Mouse (Mus musculus) layer of hippocampus, adult 8-10 months (tissue): ENCODE data around the gene Zfand3. TPM values are rescaled to one million over a fixed set of nuclear protein-coding genes. Genes with fewer than 3 reads are reported as not detected.

Experiments
- DNase-seq, 2 experiments: peaks; one replicate each; pipeline ENCODE4 v3.0.0; 2022; ENCODE audit warnings: low spot score in 2 of 2
- total RNA-seq, 4 experiments: library from RNA; stranded (reverse); gene quantifications; 2 replicates each; pipeline ENCODE4 v1.2.4; 2022

Zfand3 gene
- total RNA-seq = 100 to 1,000 TPM; 100 to 122 (median 109) TPM

DNA sequence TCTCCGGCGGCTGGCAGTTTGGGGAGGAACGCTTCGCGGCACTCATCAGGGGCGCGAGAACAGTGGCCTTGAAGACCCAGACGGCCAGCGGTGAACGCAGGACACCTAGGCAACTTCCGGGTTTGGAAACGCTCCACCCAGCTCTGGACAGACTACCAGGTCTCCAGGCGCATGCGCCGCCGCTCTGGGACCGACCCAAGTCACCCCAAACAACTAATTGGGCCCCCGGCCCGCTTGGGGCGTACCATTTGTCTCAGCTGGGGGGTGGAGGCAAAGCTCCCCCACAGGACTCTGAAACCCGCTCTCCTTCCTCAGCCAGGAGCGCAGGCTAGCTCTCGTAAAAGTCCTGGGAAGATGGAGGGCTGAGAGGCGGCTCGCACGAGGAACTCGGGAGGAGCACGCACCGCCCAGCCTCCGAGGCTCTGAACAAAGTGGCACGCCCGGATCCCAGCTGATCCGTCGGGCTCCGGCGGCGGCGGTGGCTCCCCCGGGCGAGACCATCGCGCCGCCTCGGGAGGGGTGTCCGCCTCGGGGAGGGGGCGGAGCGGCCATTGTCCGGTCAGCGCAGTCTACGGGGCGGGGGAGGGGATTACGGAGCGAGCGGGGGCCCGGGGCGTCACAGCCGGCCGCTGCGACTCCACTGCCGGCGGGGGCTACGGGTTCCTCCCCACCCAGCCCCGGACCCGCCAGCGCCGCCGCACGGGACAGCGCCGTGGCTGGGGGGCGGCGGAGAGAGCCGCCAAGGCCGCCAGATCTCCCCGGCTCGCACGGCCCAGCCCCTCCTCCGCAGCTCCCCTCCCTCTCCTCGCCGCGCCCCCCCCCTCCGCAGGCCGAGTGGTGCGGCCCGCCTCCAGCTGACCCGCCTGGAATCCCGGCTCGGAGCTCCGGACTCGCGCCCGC, at the start of gene Zfand3:
Gene Zfand3, plus strand, starts transcription at position 531 of the 900 bp plus-strand sequence.
- DNase-seq = peak; percentile 89 to 92

- DNase-seq = no peak
Observed at GRCm38 (mm10) chr17:29955880-29956279, 48.7 kb upstream of the Zfand3 start.

- no peak for DNase-seq
Observed at GRCm38 (mm10) chr17:29963730-29964259, 40.7 kb upstream of the Zfand3 start.

DNA sequence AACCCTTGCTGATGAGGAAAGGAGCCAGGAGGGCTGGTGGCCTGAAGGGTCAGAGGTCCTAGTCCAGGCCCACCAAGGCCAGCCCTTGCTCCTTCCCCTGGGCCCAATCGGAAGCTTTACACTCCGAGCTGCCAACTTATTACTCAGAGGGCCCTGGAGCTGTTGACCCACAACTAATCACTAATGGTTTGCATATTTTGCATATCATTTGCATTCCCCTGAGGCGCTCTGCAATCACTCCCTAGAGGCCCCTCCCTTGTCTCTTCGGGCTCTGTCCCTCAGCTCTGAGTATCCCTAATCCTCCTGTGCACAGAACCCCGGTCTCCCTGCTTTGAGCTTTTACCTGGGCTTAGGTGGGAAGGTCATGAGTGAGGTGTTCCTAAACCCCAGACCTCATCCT, 39.0 kb upstream of the Zfand3 start:
- no peak for DNase-seq

- DNase-seq = no peak
Observed at GRCm38 (mm10) chr17:29970037-29970555, 34.4 kb upstream of the Zfand3 start, which contains the start of gene Mdga1. Gene Mdga1, minus strand, starts transcription at chr17:29970087.

DNA sequence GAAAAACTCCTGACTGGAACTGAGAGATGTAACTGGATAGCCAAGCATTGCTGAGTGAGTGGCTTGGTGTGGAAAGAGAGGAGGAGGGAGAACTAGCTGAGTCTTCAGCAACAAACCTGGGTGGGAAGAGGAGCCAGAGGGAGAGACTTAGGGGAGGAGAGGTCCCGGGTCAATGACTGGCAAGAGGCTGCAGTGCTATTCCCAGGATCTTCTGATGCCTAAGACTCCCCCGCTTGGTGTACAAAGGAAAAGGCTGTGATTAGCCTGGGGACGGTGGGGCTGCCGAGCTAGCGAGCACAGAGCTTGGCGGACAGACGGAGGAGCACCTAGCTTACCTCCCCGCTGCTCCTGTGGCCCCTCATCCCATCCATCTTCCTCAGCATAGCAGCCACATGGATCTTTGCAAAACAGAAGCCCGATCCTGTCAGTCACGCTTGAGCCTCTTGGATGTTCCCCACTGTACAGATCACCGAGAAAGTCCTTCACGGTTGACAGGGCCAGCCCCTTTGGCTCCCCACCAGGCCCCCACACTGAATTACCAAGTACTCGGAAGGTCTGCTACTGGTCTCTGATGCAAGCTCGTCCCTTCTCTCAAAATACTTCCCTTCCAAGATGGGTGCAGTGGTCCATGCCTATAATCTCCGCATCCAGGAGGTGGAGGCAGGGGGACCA, 32.6 kb upstream of the Zfand3 start:
- DNase-seq = no peak

DNA sequence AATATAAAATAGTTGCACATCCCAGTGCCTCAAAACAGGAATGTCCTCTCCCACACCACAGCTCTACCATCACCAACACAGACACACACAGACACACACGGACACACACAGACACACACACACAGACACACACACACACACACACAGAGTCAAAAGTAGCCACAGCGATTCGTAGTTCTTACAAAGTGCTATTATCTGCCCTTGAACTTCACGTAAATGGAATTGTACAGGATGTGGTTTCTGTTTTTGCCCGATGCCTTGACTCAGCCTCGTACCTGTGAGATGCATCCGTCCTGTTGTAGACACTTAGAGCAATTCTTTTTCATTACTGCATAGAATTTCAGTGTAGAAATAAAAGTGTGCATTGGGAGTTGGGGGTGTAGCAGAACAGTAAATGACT, 31.3 kb upstream of the Zfand3 start:
- no peak for DNase-seq

GRCm38 (mm10) chr17:29975731-29976130, 28.8 kb upstream of the Zfand3 start:
- peak; percentile 78 to 89 for DNase-seq

DNA sequence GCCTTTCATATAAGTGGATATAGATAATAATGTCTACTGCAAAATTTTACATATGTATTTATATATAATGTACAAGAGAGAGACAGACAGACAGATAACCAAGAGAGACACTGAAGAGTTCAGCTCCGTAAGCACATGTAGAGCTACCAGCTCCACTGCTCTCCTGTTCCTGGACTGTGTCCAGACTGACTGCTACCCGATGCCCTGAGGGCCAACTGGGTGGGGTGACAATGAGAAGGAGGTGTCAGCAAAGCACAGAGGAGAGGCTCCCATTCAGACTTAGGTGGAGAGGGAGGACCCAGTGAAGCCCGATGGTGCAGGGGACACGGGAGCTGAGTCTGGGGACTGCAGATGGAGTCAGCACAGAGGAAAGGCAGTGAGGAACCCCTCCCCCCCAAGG, 25.5 kb upstream of the Zfand3 start:
- no peak for DNase-seq

DNA sequence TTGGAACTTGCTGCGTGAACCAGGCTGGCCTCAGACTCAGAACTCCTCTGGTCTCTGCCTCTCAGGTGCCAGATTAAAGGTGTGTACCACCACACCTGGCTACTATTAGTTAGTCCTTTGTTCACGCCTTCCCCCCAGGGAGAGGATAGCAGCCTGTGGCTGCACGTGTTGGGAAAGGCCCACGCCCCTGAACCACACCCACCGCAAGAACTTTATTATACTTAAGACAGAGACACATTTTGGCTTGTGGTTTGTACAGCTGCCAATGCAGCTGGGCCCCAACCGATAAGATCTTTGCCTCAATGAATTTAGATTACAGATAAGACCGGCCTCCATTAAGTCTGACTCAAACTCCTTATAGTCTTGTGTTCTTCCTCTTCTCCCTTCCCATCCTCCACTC, 24.7 kb upstream of the Zfand3 start:
- no peak for DNase-seq

- no peak for DNase-seq
Observed at GRCm38 (mm10) chr17:29981568-29981967, 23.0 kb upstream of the Zfand3 start.

GRCm38 (mm10) chr17:29983190-29983589, 21.3 kb upstream of the Zfand3 start:
- no peak for DNase-seq

DNA sequence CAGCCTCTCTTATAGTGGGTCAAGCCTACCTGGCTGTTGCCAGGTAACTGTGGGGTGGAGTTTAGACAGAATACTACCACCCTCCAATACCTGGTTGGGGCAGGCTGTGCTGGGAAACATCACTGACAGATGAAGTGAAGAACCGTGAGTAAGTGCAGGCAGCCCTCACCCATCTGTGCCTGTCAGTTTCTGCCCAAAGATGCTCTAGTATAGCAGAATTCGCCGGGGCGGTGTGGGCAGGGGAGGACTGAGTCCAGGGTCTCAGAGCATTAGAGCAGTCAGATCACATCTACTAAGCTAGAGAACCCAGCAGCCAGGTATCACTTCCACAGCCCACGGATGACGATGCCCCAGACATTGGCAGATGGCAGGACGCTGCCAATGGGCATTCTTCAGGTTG, 19.6 kb upstream of the Zfand3 start:
- DNase-seq = peak; percentile 35 to 55

DNA sequence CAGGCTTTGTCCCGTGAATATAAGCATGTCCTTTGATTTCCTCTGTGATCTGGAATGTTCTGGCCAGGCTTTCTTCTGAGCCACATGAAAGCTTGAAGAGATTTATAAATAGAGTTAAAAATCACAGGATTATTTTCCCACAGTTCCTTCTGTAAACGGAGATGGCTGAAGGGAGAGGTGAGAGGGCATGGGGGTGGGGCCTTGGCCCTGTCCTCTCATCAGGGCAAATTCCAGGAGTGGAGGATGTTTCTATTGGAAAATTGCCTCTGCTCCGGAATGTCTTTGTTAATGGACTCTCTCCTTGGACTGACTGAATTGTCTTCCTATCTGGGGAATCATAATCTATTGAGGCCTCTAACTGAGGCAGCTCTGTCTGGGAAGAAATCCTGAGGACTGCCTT, 19.0 kb upstream of the Zfand3 start:
- no peak for DNase-seq

DNA sequence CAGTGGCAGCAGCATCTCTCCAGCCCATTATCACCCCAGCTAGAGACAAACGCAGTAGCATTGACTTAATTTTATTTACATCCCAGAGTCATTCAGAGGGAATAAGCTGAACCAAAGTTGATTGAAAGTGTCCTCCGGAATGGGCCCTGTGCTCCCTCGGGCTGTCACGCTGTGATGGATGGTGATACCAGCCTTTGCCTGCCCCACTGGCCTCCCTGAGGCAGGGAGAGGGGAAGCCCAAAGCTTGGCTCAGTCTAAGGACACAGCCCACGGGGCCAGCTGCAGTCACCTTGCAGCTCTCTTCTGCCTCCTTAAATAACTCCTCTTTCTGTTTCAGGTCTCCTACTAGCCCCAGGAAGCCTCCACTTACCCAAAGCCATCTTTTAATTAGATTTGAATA, 16.4 kb upstream of the Zfand3 start:
- DNase-seq = no peak

DNA sequence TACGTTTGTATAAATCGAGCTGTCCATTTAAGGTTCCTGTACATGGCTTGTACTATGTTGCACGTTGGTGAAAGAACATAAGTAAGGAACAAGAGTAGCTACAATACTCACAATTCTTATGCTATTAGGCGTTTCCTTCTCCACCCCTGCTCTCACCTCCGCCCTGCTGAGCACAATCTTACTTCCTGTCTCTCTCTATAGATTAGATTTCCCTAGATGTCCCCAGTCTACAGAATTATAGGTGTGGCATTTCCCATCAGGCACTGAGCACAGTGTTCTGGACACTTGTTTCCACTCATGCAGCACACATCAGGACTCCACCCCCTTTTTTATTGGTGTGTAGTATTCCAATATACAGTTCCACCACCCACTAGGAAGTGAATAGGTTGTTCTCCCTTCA, 14.9 kb upstream of the Zfand3 start:
- DNase-seq = no peak

GRCm38 (mm10) chr17:29990136-29990535, 14.4 kb upstream of the Zfand3 start:
- no peak for DNase-seq

DNA sequence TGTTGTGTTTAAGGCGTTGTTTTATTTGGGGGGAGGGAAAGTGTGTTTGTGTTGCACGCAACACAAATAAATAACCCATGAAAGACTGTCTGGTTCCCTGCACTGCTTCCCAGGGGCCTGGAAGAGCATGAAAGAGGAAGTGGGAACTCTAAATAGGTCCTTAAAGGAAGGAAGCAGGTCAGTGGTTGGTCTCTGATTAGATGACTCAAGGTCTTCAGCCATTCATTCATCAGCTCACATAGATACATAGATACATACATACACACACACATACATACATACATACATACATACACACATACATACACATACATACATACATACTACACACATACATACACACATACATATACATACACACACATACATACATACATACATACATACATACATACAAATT, 13.7 kb upstream of the Zfand3 start:
- no peak for DNase-seq

DNA sequence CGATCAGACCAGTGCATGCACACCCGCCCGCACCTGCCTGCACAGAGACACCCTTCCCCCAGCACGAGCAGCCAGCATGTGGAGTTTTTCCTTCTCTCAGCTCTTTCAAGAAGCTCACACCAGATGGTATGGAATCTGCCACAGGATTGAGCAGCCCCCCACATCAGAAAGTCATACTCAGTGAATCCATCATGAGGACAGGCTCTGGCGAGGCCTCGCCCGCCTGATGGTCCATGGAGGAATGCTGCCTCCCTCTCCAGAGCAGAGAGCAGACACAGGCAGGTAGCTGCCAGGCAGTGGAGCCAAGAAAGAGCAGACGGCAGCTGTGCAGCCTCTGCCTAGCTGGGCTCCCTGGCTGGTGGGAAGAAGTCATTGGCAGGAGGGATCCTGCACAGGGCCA, 11.0 kb upstream of the Zfand3 start:
- peak; percentile 67 to 74 for DNase-seq

- no peak for DNase-seq
Observed at GRCm38 (mm10) chr17:29994011-29994410, 10.5 kb upstream of the Zfand3 start.

DNA sequence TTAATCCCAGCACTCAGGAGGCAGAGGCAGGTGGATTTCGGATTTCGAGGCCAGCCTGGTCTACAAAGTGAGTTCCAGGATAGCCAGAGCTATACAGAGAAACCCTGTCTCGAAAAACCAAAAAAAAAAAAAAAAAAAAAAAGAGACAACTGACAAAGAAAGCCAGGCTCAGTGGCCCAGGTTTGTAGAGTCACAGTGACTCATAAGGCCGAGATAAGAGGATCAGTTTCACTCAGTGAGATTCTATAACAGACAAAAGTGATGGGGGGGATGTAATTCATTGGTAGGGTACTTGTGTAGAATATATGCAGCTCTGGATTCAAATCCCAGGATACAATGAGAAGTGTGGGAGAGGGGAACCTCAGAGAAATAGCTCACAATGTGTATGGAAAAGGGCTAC, 10.1 kb upstream of the Zfand3 start:
- no peak for DNase-seq

GRCm38 (mm10) chr17:29995986-29996385, 8.5 kb upstream of the Zfand3 start:
- DNase-seq = no peak
